Mouse (Mus musculus): Measurements from ENCODE around the gene Epc2.

Epc2 gene

DNA sequence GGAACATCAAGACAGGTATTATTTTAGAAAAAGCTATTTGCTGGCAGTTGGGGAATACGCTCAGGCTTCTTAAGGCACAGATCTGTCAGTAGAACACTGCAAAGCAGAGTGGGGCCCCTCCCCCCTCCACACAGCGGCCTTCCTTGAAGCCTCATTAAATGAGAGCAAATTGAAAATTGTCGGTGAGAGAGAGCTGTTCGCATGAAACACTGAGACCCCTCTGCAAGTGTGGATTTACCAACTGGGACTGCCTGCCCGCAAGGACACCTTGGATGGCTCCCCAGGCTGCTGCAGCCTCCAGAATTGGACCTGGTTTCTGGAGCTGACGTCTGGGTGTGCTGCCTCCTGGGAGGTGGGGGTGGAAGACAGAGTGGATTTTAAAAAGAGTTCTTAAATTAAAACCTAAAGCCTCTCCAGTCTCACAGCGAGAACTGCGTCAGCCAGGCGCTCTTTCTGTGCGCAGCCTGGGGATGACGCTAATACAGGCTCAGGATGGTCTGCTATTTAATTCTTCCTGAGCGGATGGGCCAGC lies 120.9 kb downstream of the Epc2 start:
- peak; percentile 79 for DNase-seq

DNA sequence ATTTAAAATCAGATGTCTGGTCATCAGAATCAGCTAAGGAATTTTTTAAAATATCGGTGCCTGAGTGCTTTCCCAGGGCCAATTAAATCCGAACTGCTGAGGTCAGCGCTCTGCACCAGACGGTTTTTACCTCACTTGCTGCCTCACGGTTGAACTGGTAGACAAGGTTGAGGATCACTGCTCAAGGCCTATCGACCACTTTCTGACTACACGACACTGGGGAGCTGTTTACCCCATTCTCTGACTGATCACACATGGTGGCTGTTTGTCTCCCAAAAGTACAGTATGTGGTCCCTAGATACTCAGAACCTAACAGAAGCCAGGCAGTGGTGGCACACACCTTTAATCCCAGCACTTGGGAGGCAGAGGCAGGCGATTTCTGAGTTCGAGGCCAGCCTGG lies 121.4 kb downstream of the Epc2 start:
- DNase-seq, result no peak

DNA sequence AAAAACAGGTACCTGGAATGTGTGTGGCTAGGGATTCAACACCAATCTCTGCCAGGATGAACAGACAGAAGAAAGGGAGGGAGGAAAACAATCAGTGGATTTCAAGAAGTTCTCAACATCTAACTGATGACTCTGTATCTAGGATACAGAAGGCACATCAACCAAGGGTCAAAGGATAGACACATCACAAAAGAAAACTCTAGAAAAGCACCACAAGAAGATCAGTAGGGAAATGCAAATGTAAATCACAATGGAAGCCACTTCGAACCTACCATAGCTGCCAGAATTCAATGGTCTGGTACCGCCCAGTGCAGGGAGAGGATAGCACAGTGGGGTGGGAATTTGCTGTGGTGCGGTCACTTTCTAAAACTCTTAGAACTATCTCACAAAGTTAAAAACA lies 122.0 kb downstream of the Epc2 start:
- DNase-seq, result no peak

DNA sequence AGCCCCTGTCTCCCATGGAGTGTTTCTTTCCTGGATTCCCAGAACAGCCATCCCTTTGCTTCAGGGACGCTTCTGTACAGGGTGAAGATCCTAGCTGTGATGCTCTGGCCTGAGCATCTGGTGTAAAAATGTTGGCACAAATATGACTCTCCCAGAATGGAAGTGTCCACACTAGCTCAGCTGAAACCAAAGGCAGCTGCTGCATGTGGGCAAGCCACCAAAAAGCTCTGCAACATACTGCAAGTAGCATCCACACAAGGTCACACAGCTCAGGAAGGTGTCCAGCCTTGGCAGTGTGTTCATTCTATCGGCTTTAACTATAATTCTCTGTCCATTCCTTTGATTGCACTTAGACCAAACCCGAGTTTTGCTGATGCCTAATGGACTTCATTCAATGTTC lies 129.3 kb downstream of the Epc2 start:
- DNase-seq, result no peak

DNA sequence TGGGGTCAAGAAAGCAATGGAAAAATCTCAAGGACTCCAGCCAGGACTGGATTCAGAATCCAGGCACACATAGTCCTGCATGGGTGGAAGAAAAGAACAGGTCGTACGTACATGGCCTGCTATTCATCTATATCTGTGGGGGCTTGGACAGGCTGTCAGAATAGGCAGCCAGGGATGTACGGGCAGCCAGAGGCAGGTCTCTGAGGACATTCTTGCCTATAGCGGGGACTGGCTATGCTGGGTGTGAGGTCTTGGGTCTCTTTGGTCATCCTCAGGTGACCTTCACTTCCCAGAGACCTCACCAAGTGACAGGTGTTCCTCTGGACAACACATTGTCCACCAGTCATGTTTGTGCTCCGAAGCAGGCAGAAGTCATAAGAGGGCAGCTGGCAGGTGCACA lies 131.3 kb downstream of the Epc2 start:
- DNase-seq, result no peak

DNA sequence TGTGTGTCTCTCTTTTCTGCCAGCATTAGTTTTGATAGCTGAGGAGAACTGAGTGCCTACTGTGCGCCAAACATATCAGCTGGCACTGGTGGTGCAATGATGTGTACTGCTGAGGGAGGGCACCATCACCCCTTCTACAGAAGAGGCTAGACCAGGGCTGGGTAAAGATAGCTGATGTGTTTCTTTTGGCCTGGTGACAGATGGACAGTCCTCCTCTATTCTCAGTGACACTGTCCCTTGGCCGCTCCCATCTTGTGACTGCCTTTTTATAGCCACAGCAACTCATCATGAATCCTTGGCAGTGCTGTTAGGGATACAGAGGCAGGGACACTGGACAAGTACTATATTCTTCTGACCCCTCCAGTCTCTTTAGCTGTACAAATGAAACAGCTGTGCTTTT lies 132.0 kb downstream of the Epc2 start:
- no peak for DNase-seq

DNA sequence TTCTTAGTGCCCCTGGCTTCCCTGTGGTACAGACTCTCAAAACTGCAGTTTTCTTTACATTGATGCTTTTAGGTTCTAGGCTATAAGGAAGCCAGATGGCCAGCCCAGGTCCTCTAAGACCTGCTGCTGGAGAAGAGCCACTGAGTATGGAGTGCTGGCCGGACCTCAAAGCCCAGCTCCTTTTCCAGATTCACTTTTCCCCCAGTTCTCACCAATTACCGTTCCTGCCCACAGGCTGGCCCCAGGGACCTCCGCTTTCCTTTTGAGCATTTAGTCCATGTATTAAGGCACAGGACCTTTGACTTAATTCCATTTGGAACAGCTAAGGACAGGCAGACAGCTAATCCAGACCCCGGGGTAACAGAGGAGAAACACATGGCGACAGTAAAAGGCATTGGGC lies 139.2 kb downstream of the Epc2 start:
- DNase-seq, result no peak

DNA sequence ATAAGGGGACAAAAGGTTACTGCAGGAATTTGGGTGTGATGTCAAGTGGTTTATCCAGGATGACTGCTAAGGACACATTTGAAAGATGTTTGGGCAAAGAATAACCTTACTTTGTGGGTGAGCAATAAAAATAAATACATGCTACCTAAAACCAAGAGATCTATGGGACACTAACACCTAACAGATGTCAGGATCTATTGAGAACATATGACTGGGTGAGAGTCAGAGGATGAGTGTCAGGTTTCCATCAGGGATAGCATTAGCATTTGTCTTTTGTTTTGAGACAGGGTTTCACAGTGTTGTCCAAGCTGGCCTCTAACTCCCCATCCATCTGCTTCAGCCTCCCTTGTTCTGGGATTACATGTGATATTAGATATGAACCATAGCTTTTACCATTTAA lies 141.6 kb downstream of the Epc2 start:
- DNase-seq, result no peak

DNA sequence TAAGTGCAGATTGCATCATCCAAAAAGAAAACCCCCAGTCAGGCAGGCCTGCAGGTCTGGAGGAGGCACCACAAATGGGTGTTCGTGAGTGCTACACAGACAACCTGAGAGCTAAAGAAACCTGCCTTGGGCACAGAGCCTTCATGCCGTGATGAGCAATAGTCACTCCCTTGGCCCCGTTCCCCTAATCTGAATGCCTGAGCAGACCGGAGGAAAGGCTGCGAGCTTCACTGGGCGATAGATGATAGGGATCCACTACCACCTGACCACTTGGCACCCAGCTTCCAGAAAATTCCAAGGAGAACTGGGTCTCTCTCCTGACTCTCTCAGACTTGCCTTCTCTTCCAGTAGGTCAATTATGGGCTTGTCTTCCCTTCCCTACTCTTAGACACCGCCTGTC lies 143.6 kb downstream of the Epc2 start:
- peak; percentile 11 for DNase-seq

DNA sequence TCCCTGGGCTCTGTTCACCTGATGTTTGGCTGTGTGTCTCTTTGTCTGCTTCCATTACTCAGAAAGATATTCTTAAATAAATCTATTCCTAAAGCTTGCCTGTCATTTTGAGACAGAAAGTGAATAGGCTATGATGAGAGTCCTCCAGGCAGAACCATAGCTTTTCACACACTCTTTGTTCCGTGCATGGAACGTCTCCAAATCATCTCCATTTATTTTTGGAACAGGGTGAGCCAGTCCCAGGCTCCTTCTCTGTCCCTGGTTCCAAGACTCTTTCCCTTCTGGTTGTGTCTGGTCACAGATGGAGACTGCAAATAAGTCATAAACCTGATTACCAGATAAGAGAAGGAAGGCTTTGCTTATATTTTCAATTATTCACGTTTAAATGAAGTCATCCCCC lies 145.0 kb downstream of the Epc2 start:
- no peak for DNase-seq

DNA sequence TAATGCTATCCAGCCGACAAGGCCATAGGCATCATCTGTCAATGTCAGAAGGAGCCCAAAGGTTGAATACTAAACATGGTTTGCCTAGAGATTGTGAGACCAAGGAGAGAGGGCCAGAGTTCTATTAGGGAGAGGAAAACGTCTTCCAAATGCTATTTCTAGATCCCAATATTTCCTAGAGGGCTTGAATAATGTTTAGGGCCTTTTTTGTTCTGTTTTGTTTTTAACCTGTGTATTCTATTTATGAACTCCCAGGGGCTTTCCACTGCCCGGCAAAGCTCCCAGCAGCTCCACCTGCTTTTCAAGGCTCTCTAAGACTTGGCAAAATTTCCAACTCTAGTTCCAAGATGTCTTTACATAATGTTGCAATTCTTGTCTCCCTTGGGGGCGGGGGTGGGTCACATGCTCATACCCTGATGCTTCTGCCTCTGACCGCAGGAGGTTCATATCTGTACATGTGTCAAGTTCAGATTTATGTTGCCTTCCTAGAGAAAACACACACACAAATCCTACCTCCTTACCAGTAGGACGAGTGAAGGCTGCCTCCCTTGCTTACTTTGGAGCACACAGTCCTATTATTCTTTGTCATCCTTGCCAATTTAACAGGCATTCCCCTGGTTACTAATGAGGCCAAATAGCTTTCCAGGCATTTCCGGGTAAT lies 148.9 kb downstream of the Epc2 start:
- no peak for DNase-seq

Data from right cerebral cortex, postnatal 25 days (tissue).